Mouse (Mus musculus) C2C12 (cell line): ENCODE data around the gene Gpsm2. TPM values are rescaled to one million over a fixed set of nuclear protein-coding genes. Genes with fewer than 3 reads are reported as not detected.

Source experiments
- H3K27me3 ChIP-seq: one replicate; pipeline ENCODE4 v1.6.1; 2011; ENCODE audit not compliant: control insufficient read depth, insufficient read depth, insufficient read length
- H3K36me3 ChIP-seq: one replicate; pipeline ENCODE4 v1.6.1; 2011; ENCODE audit not compliant: control insufficient read depth, insufficient read depth
- H3K4me3 ChIP-seq: one replicate; pipeline ENCODE4 v1.5.1; 2011; ENCODE audit warnings: mild to moderate bottlenecking, control low read depth; ENCODE audit not compliant: poor library complexity, insufficient read depth, severe bottlenecking
- H3K79me2 ChIP-seq: one replicate; pipeline ENCODE4 v1.6.1; 2011; ENCODE audit not compliant: control insufficient read depth, insufficient read depth
- H3K79me3 ChIP-seq: one replicate; pipeline ENCODE4 v1.6.1; 2011; ENCODE audit warnings: low read depth, control low read depth
- H3ac ChIP-seq: one replicate; pipeline ENCODE3; 2011; ENCODE audit warnings: low read depth; ENCODE audit not compliant: control insufficient read depth, insufficient read length
- CEBPB ChIP-seq: IDR thresholded peaks from one replicate; pipeline ENCODE4 v1.6.1; 2011; ENCODE audit warnings: low read depth, mild to moderate bottlenecking, control low read depth, moderate library complexity
- CTCF ChIP-seq: IDR thresholded peaks from one replicate; pipeline ENCODE4 v1.5.1; 2011; ENCODE audit not compliant: control insufficient read depth, insufficient read depth, insufficient read length
- FOSL1 ChIP-seq: IDR thresholded peaks from one replicate; pipeline ENCODE4 v1.8.0; 2011; ENCODE audit warnings: mild to moderate bottlenecking, low read length; ENCODE audit not compliant: poor library complexity, insufficient read depth, severe bottlenecking
- MAX ChIP-seq: IDR thresholded peaks from one replicate; pipeline ENCODE4 v1.6.1; 2011; ENCODE audit warnings: mild to moderate bottlenecking, control low read depth
- MYOD1 ChIP-seq: IDR thresholded peaks from one replicate; pipeline ENCODE4 v1.6.1; 2011; ENCODE audit warnings: low read depth; ENCODE audit not compliant: control insufficient read depth, insufficient read length
- MYOG ChIP-seq: IDR thresholded peaks from one replicate; pipeline ENCODE4 v1.6.1; 2011; ENCODE audit not compliant: control insufficient read depth, insufficient read length; ENCODE audit errors: extremely low read depth
- USF1 ChIP-seq: IDR thresholded peaks from one replicate; pipeline ENCODE4 v1.6.1; 2011; ENCODE audit warnings: low read depth, mild to moderate bottlenecking, control low read depth, moderate library complexity
- polyA plus RNA-seq: library from polyadenylated mRNA; unstranded; fragments of >200 nt; fragmentation: generic; extraction: Trizol; gene quantifications from one replicate; pipeline ENCODE4 v1.2.1, GENCODE M21; 2012; ENCODE audit warnings: missing spikeins

The Gpsm2 gene
- polyA plus RNA-seq, 1 experiment = 29.0 TPM

DNA sequence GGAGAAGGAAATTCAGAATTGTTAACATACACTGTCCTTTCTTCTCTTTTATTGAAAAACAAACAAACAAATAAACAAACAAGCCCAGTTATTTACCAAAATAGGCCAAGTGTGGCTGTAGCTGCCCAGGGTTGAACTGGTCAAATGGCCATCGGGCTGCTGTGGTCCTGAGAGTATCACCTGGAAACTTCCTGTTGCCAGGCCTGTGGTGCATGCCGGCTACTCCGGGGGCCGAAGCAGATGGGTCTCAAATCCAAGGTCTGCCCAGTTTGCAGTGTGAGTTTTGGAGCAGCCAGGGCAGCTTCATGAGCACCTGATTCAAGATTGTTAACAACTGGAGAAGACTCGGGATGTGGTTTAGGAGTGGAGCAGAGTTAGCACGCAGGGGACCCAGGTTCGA is 43.4 kb upstream of the Gpsm2 start:
- TF ChIP-seq CTCF (no peak), FOSL1 (no peak), MYOD1 (no peak)
- Histone ChIP-seq H3K79me2 (no peaks in the 10 kb centered on the region), H3K4me3 (no peak overlapping the region), H3ac (no peak overlapping the region), H3K36me3 (no peaks in the 10 kb centered on the region), H3K79me3 (no peaks in the 10 kb centered on the region), H3K27me3 (no peaks in the 10 kb centered on the region)

DNA sequence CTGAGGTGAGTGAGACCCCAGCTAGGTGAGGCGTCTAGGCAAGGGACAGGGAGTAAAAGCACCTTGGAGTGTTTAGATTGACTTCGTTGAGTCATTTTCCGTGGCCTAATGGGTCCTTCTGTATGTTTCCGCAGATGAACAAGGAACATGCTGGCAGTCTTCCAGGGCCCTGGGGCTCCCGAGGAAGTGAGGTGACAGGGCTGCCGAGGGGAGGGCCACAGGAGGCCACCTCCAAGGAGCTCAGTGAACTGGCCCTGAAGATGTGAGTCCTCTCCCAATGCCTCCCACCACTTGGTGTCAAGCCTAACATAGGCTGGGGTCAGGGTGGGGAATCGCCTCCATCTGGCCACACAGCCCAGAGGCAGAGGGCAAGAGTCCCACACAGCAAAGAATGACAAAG is 42.9 kb upstream of the Gpsm2 start:
- no peak for TF ChIP-seq MYOG
- TF ChIP-seq CTCF = no peak
- TF ChIP-seq USF1 = no peak
- no peak for TF ChIP-seq MYOD1
- no peak for TF ChIP-seq FOSL1
- no peak for TF ChIP-seq CEBPB
- TF ChIP-seq MAX = no peak
- Histone ChIP-seq H3K79me3 (no peaks in the 10 kb centered on the region), H3K27me3 (no peaks in the 10 kb centered on the region), H3K79me2 (no peaks in the 10 kb centered on the region), H3K36me3 (no peaks in the 10 kb centered on the region), H3K4me3 (no peak overlapping the region), H3ac (no peak overlapping the region)

DNA sequence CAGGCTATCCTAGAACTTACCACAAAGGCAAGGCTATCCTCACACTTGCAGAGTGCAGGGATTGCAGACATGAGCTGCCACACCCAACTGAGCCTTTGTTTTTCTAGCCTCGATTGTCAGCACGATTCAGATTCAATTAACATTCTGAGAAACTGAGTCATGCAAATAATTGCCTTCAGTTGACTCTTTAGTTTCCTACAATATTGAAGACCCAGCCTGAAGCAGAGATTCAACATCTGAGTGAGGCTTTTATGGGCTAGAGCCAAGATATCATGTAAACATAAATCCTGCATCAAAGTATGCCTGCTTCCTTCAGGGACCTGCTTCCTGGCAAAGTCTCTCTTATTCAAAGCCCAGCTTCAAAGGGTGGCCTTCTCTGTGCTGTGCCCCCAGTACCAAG is 41.6 kb upstream of the Gpsm2 start:
- H3ac ChIP-seq = no peak overlapping the region
- TF ChIP-seq MYOD1 = no peak
- peak; percentile 17 for TF ChIP-seq MAX
- no peaks in the 10 kb centered on the region for H3K79me3 ChIP-seq
- no peaks in the 10 kb centered on the region for H3K79me2 ChIP-seq
- H3K27me3 ChIP-seq = no peaks in the 10 kb centered on the region
- H3K4me3 ChIP-seq = no peak overlapping the region
- H3K36me3 ChIP-seq = no peaks in the 10 kb centered on the region

DNA sequence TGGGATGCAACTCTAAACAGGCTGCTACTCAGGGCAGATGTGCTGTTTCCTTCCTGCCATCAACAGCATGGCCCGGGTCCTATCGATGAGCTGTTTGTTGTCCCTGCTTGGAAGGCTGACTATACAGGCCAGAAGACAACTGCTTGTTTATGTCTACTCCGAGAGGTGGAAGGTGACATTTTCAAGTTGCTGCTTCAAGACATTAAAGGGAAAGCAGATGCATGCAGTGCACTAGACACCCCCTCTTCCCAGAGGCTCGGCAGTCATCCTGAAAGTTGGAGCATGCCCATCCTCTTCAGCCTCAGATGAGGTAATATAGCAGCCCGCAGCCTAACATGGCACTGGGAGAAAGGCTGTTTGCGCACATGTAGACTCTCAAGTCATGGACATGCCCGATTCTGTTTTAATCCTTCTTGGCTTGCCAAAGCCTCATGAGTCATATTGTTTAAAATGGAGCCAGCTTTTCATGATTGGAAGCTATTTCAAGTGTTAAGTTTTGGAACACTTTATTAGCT is 40.5 kb upstream of the Gpsm2 start:
- H3K79me2 ChIP-seq = no peaks in the 10 kb centered on the region
- TF ChIP-seq CTCF = no peak
- peak; percentile 76 for TF ChIP-seq MAX
- no peaks in the 10 kb centered on the region for H3K79me3 ChIP-seq
- no peaks in the 10 kb centered on the region for H3K36me3 ChIP-seq
- no peak overlapping the region for H3ac ChIP-seq
- no peaks in the 10 kb centered on the region for H3K27me3 ChIP-seq
- no peak overlapping the region for H3K4me3 ChIP-seq

DNA sequence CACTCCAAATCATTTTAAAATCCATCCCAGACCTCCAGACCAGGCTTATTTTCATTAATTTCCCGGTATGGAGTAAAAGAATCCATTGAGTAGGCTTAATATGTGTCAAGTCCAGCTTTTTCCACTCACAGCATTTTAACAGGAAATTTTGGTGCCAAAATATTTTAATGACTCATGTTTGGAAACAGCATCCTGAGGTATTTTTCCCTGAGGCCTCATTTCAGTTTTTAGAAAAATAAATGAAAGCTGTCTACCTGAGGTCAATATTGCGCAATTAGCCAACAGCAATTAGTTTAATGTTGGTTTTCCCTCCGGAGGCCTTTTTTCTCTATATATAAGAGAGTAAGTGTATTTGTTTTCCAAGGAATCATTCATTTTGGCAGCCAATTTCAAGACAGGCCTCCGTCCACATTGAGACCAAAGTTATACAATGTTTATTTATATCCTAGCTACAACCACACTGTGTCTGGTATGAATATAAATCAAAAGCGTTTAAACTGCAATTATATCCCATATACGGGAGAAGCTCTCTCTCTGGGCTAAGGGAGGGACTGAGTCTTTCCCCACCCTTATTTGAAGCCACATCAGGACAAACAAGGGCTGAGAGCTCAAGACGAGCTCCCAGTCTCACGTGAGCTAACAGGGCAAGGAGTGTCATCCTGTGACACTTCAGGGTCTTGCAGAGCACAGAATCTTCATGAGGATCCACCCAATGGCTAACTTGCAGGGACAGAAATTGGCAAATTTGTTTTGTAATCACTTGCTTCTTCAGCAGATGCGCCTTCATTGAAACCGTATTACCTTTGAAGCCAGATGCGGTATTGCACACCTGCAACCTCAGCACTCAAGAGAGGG is 37.7 kb upstream of the Gpsm2 start:
- H3ac ChIP-seq = no peak overlapping the region
- no peak overlapping the region for H3K4me3 ChIP-seq
- TF ChIP-seq MYOD1 (no peak), CTCF (no peak), USF1 (no peak), CEBPB (peak; percentile 99)
- H3K27me3 ChIP-seq = no peaks in the 10 kb centered on the region
- no peaks in the 10 kb centered on the region for H3K36me3 ChIP-seq
- H3K79me3 ChIP-seq = no peaks in the 10 kb centered on the region
- H3K79me2 ChIP-seq = no peaks in the 10 kb centered on the region

DNA sequence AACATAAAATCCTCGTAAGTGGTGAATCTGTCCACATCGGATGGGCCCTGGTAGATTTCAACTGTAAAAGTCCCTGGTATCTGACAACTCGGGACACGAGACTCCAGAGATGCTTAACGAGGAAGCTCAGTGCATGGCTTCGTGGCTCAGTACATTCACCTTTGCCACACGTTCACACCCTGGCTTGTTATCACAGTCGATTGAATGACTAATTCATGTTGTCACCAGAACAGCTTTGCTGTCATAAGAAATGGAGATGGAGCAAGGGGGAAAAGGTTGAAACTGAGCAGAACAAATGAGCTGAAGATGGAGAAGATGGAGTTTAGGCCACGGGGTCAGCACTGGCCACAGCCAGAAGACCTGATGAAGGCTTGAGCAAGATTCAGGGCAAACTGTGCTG is 35.5 kb upstream of the Gpsm2 start:
- TF ChIP-seq MYOG = no peak
- no peak for TF ChIP-seq MYOD1
- no peak for TF ChIP-seq CTCF
- no peak for TF ChIP-seq MAX
- TF ChIP-seq FOSL1 = no peak
- TF ChIP-seq USF1 = no peak
- TF ChIP-seq CEBPB = no peak
- Histone ChIP-seq H3K36me3 (no peaks in the 10 kb centered on the region), H3K4me3 (no peak overlapping the region), H3K79me3 (no peaks in the 10 kb centered on the region), H3K27me3 (no peaks in the 10 kb centered on the region), H3ac (no peak overlapping the region), H3K79me2 (no peaks in the 10 kb centered on the region)
